Mouse (Mus musculus): ENCODE measurements at regions not wholly inside any gene's neighbourhood (a gene's known extent, or its start where the extent isn't known, plus 50 kb on each side); places are given as distances from the start of the nearest gene placed in this dataset.

DNA sequence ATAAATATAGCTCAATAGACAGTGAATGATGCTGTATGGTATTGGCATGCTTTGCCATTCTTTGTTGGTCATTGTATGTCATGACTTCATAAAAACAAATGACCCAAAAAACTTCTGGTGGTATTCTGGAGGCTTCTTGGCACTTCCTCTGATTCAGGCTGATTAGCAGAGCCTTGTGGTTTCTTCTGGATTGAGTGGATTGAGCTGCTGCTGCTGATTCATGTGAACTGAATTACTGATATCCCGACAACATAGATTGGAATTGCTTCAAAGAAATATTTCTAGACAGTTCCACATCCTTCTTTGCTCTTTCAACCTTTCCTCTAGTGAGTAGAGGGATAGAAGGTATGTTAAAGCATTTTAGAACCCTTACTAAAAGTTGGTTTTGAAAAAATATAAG lies 559.9 kb downstream of the Prdm13 start:
- TF ChIP-seq ZC3H11A (IDR thresholded peaks at IDR 0.05; ENCODE audit: borderline replicate concordance, low read depth, low read length): no peak
- no peak for TF ChIP-seq CHD2 (IDR thresholded peaks at IDR 0.05; ENCODE audit: low read depth, low read length)
- H3K36me3 ChIP-seq (ENCODE audit: control insufficient read depth, insufficient read depth, low read length, poor library complexity, severe bottlenecking): no peaks in the 10 kb centered on the region
- no peak overlapping the region for H3K4me3 ChIP-seq (ENCODE audit: insufficient read depth in 1 of 2, low read depth in 1 of 2, low read length in 2 of 2, poor library complexity in 1 of 2, severe bottlenecking in 1 of 2)
- no peak for DNase-seq (ENCODE audit: low read depth, low spot score)
- H3K9ac ChIP-seq (ENCODE audit: insufficient read depth, low read depth, low read length, poor library complexity, severe bottlenecking): no peak overlapping the region
- H3K9me3 ChIP-seq (ENCODE audit: control insufficient read depth, insufficient read depth, low read depth, low read length): no peaks in the 10 kb centered on the region
- H3K4me1 ChIP-seq (ENCODE audit: control insufficient read depth in 2 of 2, insufficient read depth in 2 of 2, low read length in 2 of 2, poor library complexity in 1 of 2): no peaks in the 10 kb centered on the region
- in situ Hi-C loops (cut with MboI; ENCODE audit: low sequenced_read_pairs in 2 of 2, unreplicated experiment in 2 of 2): no loop called here
- no peak overlapping the region for H3K27ac ChIP-seq (ENCODE audit: insufficient read depth, low read depth, low read length, poor library complexity, severe bottlenecking)

DNA sequence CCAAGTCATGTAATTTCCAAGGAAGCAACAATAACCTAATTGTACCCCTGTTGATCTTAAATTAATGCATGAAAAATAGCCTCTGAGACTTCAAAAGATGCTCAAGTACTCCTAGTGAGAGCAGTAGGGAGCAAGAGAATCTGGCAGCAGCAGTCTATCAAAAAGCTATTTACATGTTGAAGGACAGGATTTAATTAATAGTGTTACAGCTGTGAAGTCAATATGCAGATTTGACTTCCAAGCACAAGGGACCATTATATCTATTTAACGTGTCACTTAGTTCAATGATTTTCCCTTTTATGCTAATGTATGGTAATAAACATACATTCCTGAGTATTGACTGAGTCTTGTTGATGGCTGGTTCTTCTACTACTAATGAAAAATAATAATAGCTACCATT lies 590.0 kb downstream of the Prdm13 start:
- no peaks in the 10 kb centered on the region for H3K4me1 ChIP-seq (ENCODE audit: control insufficient read depth in 2 of 2, insufficient read depth in 2 of 2, low read length in 2 of 2, poor library complexity in 1 of 2)
- H3K9ac ChIP-seq (ENCODE audit: insufficient read depth, low read depth, low read length, poor library complexity, severe bottlenecking): no peak overlapping the region
- DNase-seq (ENCODE audit: low read depth, low spot score): no peak
- no peak overlapping the region for H3K27ac ChIP-seq (ENCODE audit: insufficient read depth, low read depth, low read length, poor library complexity, severe bottlenecking)
- no peaks in the 10 kb centered on the region for H3K9me3 ChIP-seq (ENCODE audit: control insufficient read depth, insufficient read depth, low read depth, low read length)
- in situ Hi-C loops (cut with MboI; ENCODE audit: low sequenced_read_pairs in 2 of 2, unreplicated experiment in 2 of 2): no loop called here
- no peaks in the 10 kb centered on the region for H3K36me3 ChIP-seq (ENCODE audit: control insufficient read depth, insufficient read depth, low read length, poor library complexity, severe bottlenecking)
- H3K4me3 ChIP-seq (ENCODE audit: insufficient read depth in 1 of 2, low read depth in 1 of 2, low read length in 2 of 2, poor library complexity in 1 of 2, severe bottlenecking in 1 of 2): no peak overlapping the region
- TF ChIP-seq CHD2 (IDR thresholded peaks at IDR 0.05; ENCODE audit: low read depth, low read length): no peak
- no peak for TF ChIP-seq ZC3H11A (IDR thresholded peaks at IDR 0.05; ENCODE audit: borderline replicate concordance, low read depth, low read length)
- TF ChIP-seq MAFK (IDR thresholded peaks at IDR 0.05; ENCODE audit: insufficient read depth, low read depth, low read length): no peak
- no peak for TF ChIP-seq HCFC1 (IDR thresholded peaks at IDR 0.05; ENCODE audit: borderline replicate concordance, insufficient read depth, low read length)
- no peak for TF ChIP-seq ZNF384 (IDR thresholded peaks at IDR 0.05; ENCODE audit: low read depth, low read length)

DNA sequence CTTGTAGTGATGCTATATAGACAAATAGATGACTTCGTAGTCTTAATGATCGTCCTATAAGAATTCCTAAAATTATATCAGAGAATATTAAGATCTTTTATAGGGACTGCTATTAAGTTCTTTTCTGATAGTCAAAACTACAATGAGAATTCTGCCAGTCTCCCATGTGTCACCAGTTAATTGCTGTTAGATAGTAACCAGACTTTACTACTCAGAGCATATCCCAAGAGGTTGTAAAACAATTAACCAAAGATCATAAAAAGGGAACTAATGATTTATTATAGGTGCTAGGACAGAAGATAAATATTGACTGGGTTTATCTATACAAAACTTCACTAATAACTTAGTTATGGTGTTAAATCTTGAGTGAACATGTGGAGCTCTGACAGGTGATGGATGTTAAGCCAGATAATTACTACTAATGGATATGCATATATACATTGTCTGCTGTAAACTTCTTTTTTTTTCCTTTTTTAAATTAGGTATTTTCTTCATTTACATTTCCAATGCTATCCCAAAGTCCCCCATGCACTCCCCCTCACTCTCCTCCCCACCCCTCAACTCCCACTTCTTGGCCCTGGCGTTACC lies 615.5 kb downstream of the Prdm13 start:
- H3K4me1 ChIP-seq (ENCODE audit: control insufficient read depth in 2 of 2, insufficient read depth in 2 of 2, low read length in 2 of 2, poor library complexity in 1 of 2): no peaks in the 10 kb centered on the region

More for the DNA sequence above, 615.5 kb downstream of the Prdm13 start:
- in situ Hi-C loops (cut with MboI; ENCODE audit: low sequenced_read_pairs in 2 of 2, unreplicated experiment in 2 of 2): no loop called here
- no peak overlapping the region for H3K4me3 ChIP-seq (ENCODE audit: insufficient read depth in 1 of 2, low read depth in 1 of 2, low read length in 2 of 2, poor library complexity in 1 of 2, severe bottlenecking in 1 of 2)
- H3K9me3 ChIP-seq (ENCODE audit: control insufficient read depth, insufficient read depth, low read depth, low read length): no peaks in the 10 kb centered on the region
- no peaks in the 10 kb centered on the region for H3K36me3 ChIP-seq (ENCODE audit: control insufficient read depth, insufficient read depth, low read length, poor library complexity, severe bottlenecking)
- H3K27ac ChIP-seq (ENCODE audit: insufficient read depth, low read depth, low read length, poor library complexity, severe bottlenecking): no peak overlapping the region
- no peak for DNase-seq (ENCODE audit: low read depth, low spot score)
- H3K9ac ChIP-seq (ENCODE audit: insufficient read depth, low read depth, low read length, poor library complexity, severe bottlenecking): no peak overlapping the region
- TF ChIP-seq HCFC1 (IDR thresholded peaks at IDR 0.05; ENCODE audit: borderline replicate concordance, insufficient read depth, low read length): no peak
- TF ChIP-seq MAFK (IDR thresholded peaks at IDR 0.05; ENCODE audit: insufficient read depth, low read depth, low read length): no peak
- no peak for TF ChIP-seq ZC3H11A (IDR thresholded peaks at IDR 0.05; ENCODE audit: borderline replicate concordance, low read depth, low read length)
- no peak for TF ChIP-seq ZNF384 (IDR thresholded peaks at IDR 0.05; ENCODE audit: low read depth, low read length)
- TF ChIP-seq CHD2 (IDR thresholded peaks at IDR 0.05; ENCODE audit: low read depth, low read length): no peak
